Mouse (Mus musculus): Measurements from ENCODE around the gene Tbc1d23. TPM values are rescaled to one million over a fixed set of nuclear protein-coding genes. Genes with fewer than 3 reads are reported as not detected.

Gene Tbc1d23
- polyA plus RNA-seq, 1 experiment from 2014 or later, result 31.6 TPM

DNA sequence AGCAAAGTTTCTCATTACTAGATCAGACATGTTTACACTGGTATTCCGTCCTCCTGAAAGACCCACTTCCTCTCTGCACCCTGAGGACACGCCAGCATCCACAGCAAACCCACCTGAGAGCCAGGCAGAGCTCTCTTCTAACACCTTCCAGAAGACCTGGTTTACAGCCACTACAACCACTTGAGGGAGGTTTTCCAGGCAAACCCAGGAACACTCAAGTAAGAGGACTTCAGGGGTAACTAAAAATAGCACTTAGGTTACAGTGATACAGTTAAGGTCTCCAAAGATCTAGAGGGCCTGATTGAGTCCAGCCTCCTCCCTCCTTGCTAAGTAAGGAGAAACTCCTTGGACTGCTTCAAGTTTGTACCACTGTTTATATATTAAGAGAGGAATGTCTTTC is 23.0 kb downstream of the Tbc1d23 start:
- Histone ChIP-seq H3K4me2 (ENCODE audit: low read length) (no peak overlapping the region), H3K4me3 (ENCODE audit: control insufficient read depth in 1 of 2, insufficient read depth in 1 of 2, low read depth in 1 of 2, low read length in 2 of 2) (no peak overlapping the region), H3K4me1 (ENCODE audit: control insufficient read depth in 2 of 2, insufficient read depth in 2 of 2, low read length in 2 of 2) (peaks cover 2 to 3% of the 10 kb centered on the region in 2 experiments; a peak in 1 of 4 replicates), H3K9me3 (ENCODE audit: control insufficient read depth, low read length) (no peaks in the 10 kb centered on the region), H3K9ac (ENCODE audit: low read length) (no peak overlapping the region), H3K27me3 (ENCODE audit: control insufficient read depth, insufficient read depth, low read length) (no peaks in the 10 kb centered on the region), H3K36me3 (ENCODE audit: control insufficient read depth, insufficient read depth, low read length) (peaks cover 53% of the 10 kb centered on the region), H3K27ac (replicated peaks in 1 of 2; ENCODE audit: control insufficient read depth in 1 of 2, insufficient read depth in 1 of 2, low read depth in 2 of 2, low read length in 2 of 2) (no peak overlapping the region)
- WGBS, result 68% methylated on average over 2 of the region's 2 CpGs
- ATAC-seq (ENCODE audit: insufficient number of reproducible peaks, insufficient read depth, low FRiP score, low read depth), result no peak

DNA sequence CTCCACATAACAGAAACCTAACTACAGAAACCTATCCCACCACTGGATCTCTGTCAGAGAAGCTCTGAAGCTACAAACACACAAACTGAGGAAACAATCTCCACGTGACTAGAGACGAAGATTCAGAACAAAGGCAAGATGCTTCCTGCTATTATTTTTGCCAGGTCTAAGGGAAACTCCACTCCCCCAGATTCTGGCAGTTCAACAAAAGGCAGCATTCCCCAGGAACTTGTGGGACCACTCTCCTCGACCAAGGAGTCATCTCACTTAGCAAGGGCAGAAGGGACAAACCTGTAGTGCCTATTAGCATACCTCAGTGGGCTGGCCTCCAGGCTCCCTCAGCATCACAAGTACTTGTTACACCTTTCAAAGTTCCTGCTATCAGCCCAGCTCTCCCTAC is 34.0 kb downstream of the Tbc1d23 start:
- H3K4me1 ChIP-seq (ENCODE audit: control insufficient read depth in 2 of 2, insufficient read depth in 2 of 2, low read length in 2 of 2), result no peaks in the 10 kb centered on the region
- H3K27ac ChIP-seq (replicated peaks in 1 of 2; ENCODE audit: control insufficient read depth in 1 of 2, insufficient read depth in 1 of 2, low read depth in 2 of 2, low read length in 2 of 2), result no peak overlapping the region
- no peaks in the 10 kb centered on the region for H3K9me3 ChIP-seq (ENCODE audit: control insufficient read depth, low read length)
- no peaks in the 10 kb centered on the region for H3K27me3 ChIP-seq (ENCODE audit: control insufficient read depth, insufficient read depth, low read length)
- no peak for ATAC-seq (ENCODE audit: insufficient number of reproducible peaks, insufficient read depth, low FRiP score, low read depth)
- peaks cover 60% of the 10 kb centered on the region for H3K36me3 ChIP-seq (ENCODE audit: control insufficient read depth, insufficient read depth, low read length)
- WGBS, result 62% methylated on average over 3 of the region's 3 CpGs
- H3K4me2 ChIP-seq (ENCODE audit: low read length), result no peak overlapping the region
- H3K9ac ChIP-seq (ENCODE audit: low read length), result no peak overlapping the region
- no peak overlapping the region for H3K4me3 ChIP-seq (ENCODE audit: control insufficient read depth in 1 of 2, insufficient read depth in 1 of 2, low read depth in 1 of 2, low read length in 2 of 2)

DNA sequence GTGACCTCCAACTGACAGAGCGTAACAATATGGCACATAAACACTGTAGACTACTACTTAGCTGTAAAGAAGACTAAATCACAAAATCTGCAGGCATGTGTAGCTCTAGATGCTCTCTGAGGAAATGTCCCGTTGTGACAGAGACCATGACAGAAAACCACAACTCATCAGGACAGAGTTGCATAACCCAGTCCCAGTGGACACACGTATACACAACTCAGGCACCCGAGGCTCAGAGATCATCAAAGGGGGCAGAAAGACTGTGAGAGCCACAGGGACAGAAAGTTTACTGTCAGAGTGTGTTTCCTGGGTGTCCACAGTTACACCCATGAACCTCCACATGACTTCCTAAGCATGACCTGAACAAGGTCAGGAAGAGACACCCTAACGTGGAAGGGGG is 34.7 kb downstream of the Tbc1d23 start:
- H3K9ac ChIP-seq (ENCODE audit: low read length), result no peak overlapping the region
- H3K27me3 ChIP-seq (ENCODE audit: control insufficient read depth, insufficient read depth, low read length), result no peaks in the 10 kb centered on the region
- H3K36me3 ChIP-seq (ENCODE audit: control insufficient read depth, insufficient read depth, low read length), result peaks cover 67% of the 10 kb centered on the region
- ATAC-seq (ENCODE audit: insufficient number of reproducible peaks, insufficient read depth, low FRiP score, low read depth), result no peak
- no peak overlapping the region for H3K27ac ChIP-seq (replicated peaks in 1 of 2; ENCODE audit: control insufficient read depth in 1 of 2, insufficient read depth in 1 of 2, low read depth in 2 of 2, low read length in 2 of 2)
- H3K4me3 ChIP-seq (ENCODE audit: control insufficient read depth in 1 of 2, insufficient read depth in 1 of 2, low read depth in 1 of 2, low read length in 2 of 2), result no peak overlapping the region
- H3K4me2 ChIP-seq (ENCODE audit: low read length), result no peak overlapping the region
- H3K4me1 ChIP-seq (ENCODE audit: control insufficient read depth in 2 of 2, insufficient read depth in 2 of 2, low read length in 2 of 2), result no peaks in the 10 kb centered on the region
- WGBS, result 92% methylated on average over 5 of the region's 5 CpGs
- no peaks in the 10 kb centered on the region for H3K9me3 ChIP-seq (ENCODE audit: control insufficient read depth, low read length)

DNA sequence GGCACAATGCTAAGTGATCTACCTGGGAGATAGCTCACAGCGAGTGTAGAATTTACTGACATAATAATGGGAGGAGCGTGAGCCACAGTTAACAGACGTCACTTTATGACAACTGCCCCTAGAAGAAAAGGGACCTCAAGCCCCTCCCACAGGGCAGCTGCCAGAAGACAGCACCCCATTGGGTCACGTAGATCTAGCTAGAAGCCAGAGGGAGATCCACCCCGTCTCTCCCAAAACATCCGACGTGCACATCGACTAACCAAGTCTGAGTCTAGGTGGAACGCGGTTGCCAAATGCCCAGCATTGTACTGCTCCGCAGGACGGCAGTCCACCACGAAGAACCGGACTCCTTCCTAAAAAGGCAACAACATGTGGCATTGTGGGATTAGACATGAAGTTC is 40.1 kb downstream of the Tbc1d23 start:
- no peak overlapping the region for H3K27ac ChIP-seq (replicated peaks in 1 of 2; ENCODE audit: control insufficient read depth in 1 of 2, insufficient read depth in 1 of 2, low read depth in 2 of 2, low read length in 2 of 2)
- H3K9ac ChIP-seq (ENCODE audit: low read length), result no peak overlapping the region
- no peak overlapping the region for H3K4me3 ChIP-seq (ENCODE audit: control insufficient read depth in 1 of 2, insufficient read depth in 1 of 2, low read depth in 1 of 2, low read length in 2 of 2)
- H3K4me1 ChIP-seq (ENCODE audit: control insufficient read depth in 2 of 2, insufficient read depth in 2 of 2, low read length in 2 of 2), result no peaks in the 10 kb centered on the region
- 94% methylated on average over 14 of the region's 14 CpGs for WGBS
- no peaks in the 10 kb centered on the region for H3K9me3 ChIP-seq (ENCODE audit: control insufficient read depth, low read length)
- H3K36me3 ChIP-seq (ENCODE audit: control insufficient read depth, insufficient read depth, low read length), result peaks cover 62% of the 10 kb centered on the region
- ATAC-seq (ENCODE audit: insufficient number of reproducible peaks, insufficient read depth, low FRiP score, low read depth), result no peak
- no peaks in the 10 kb centered on the region for H3K27me3 ChIP-seq (ENCODE audit: control insufficient read depth, insufficient read depth, low read length)
- no peak overlapping the region for H3K4me2 ChIP-seq (ENCODE audit: low read length)

DNA sequence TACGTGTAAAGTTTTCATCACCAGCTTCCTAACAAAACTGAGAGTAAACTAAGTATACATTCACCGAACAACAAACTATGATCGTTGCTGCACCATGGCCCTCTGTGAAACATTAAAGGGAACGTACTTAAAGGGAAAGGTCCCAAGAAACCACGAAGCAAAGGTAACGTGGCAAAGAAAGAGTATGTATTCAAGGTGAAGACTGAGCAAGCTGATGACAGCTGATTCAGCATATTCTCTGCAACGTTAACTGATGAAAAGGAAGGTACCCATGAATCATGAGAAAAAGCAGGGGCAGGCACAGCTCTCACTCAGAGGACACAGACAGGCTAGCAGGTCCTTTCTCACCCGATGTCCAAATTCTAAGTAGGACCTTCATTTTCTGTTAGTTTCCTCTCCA is 40.9 kb downstream of the Tbc1d23 start:
- H3K9ac ChIP-seq (ENCODE audit: low read length), result no peak overlapping the region
- H3K4me1 ChIP-seq (ENCODE audit: control insufficient read depth in 2 of 2, insufficient read depth in 2 of 2, low read length in 2 of 2), result no peaks in the 10 kb centered on the region
- ATAC-seq (ENCODE audit: insufficient number of reproducible peaks, insufficient read depth, low FRiP score, low read depth), result no peak
- no peaks in the 10 kb centered on the region for H3K9me3 ChIP-seq (ENCODE audit: control insufficient read depth, low read length)
- H3K4me2 ChIP-seq (ENCODE audit: low read length), result no peak overlapping the region
- H3K4me3 ChIP-seq (ENCODE audit: control insufficient read depth in 1 of 2, insufficient read depth in 1 of 2, low read depth in 1 of 2, low read length in 2 of 2), result no peak overlapping the region
- H3K27me3 ChIP-seq (ENCODE audit: control insufficient read depth, insufficient read depth, low read length), result no peaks in the 10 kb centered on the region
- WGBS, result 77% methylated on average over 8 of the region's 8 CpGs
- no peak overlapping the region for H3K27ac ChIP-seq (replicated peaks in 1 of 2; ENCODE audit: control insufficient read depth in 1 of 2, insufficient read depth in 1 of 2, low read depth in 2 of 2, low read length in 2 of 2)
- H3K36me3 ChIP-seq (ENCODE audit: control insufficient read depth, insufficient read depth, low read length), result peaks cover 68% of the 10 kb centered on the region

DNA sequence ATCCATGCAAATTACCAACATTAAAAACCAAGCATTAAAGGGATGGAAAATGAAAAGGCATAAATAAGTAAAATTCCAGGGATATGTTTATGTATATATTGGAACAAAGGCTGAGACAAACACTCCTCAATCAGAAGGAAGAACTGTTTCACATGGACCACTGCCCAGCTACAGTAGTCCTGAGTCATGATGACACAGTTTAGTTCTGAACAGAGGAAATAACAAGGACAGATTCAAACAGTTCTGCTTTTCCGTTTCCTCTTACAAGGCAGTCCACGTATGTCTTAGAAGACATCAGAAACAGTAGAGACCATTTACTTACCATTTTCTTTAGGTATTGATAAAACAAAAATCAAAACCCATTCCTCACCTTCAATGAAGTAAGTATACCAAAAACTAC is 41.8 kb downstream of the Tbc1d23 start:
- 67% methylated on average over 2 of the region's 2 CpGs for WGBS
- H3K36me3 ChIP-seq (ENCODE audit: control insufficient read depth, insufficient read depth, low read length), result peaks cover 63% of the 10 kb centered on the region

DNA sequence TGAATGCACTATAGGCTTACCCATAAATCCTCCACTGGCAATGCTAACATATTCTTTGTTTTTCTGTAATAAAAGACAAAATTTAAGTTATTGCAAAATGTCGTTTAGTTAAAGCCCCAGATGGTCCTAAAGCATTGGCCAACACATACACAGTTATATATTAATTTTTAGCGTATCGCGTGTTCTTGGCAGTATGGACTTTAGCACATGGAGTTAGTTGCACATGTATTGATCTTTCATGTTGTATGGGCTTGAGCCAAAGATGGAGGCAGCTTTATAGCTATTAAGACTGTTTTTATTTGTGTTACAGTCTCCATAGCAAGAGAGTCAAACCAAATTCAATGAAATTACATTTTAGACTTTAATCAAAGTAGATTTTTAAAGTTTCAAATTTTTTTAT is 44.7 kb downstream of the Tbc1d23 start:
- no peak for ATAC-seq (ENCODE audit: insufficient number of reproducible peaks, insufficient read depth, low FRiP score, low read depth)
- 93% methylated on average over 4 of the region's 4 CpGs for WGBS
- peaks cover 70% of the 10 kb centered on the region for H3K36me3 ChIP-seq (ENCODE audit: control insufficient read depth, insufficient read depth, low read length)
- H3K4me1 ChIP-seq (ENCODE audit: control insufficient read depth in 2 of 2, insufficient read depth in 2 of 2, low read length in 2 of 2), result no peaks in the 10 kb centered on the region
- no peaks in the 10 kb centered on the region for H3K9me3 ChIP-seq (ENCODE audit: control insufficient read depth, low read length)
- no peak overlapping the region for H3K27ac ChIP-seq (replicated peaks in 1 of 2; ENCODE audit: control insufficient read depth in 1 of 2, insufficient read depth in 1 of 2, low read depth in 2 of 2, low read length in 2 of 2)
- no peak overlapping the region for H3K4me3 ChIP-seq (ENCODE audit: control insufficient read depth in 1 of 2, insufficient read depth in 1 of 2, low read depth in 1 of 2, low read length in 2 of 2)
- H3K4me2 ChIP-seq (ENCODE audit: low read length), result no peak overlapping the region
- no peaks in the 10 kb centered on the region for H3K27me3 ChIP-seq (ENCODE audit: control insufficient read depth, insufficient read depth, low read length)
- H3K9ac ChIP-seq (ENCODE audit: low read length), result no peak overlapping the region

More for the DNA sequence above, 41.8 kb downstream of the Tbc1d23 start:
- ATAC-seq (ENCODE audit: insufficient number of reproducible peaks, insufficient read depth, low FRiP score, low read depth), result no peak
- Histone ChIP-seq H3K4me3 (ENCODE audit: control insufficient read depth in 1 of 2, insufficient read depth in 1 of 2, low read depth in 1 of 2, low read length in 2 of 2) (no peak overlapping the region), H3K27ac (replicated peaks in 1 of 2; ENCODE audit: control insufficient read depth in 1 of 2, insufficient read depth in 1 of 2, low read depth in 2 of 2, low read length in 2 of 2) (no peak overlapping the region), H3K4me2 (ENCODE audit: low read length) (no peak overlapping the region), H3K4me1 (ENCODE audit: control insufficient read depth in 2 of 2, insufficient read depth in 2 of 2, low read length in 2 of 2) (no peaks in the 10 kb centered on the region), H3K9ac (ENCODE audit: low read length) (no peak overlapping the region), H3K9me3 (ENCODE audit: control insufficient read depth, low read length) (no peaks in the 10 kb centered on the region), H3K27me3 (ENCODE audit: control insufficient read depth, insufficient read depth, low read length) (no peaks in the 10 kb centered on the region)

DNA sequence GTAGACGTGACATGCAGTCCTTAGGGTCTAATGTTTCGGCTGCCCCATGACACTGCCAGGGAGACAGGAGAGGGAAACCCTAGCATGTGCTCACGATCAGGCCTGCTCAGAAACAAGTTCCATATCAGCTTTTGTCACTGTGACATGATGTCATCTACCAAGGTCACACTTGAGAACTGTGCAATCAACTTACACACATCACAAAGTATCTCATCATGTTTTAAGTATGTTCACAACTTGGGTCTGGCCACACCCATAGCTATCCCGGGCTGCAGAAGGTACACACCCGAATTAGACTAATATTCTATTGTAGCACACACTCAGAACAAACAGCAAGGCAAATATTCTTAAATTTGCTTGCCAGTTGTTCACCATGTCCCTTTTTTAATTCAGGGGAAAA is 49.3 kb downstream of the Tbc1d23 start:
- no peaks in the 10 kb centered on the region for H3K9me3 ChIP-seq (ENCODE audit: control insufficient read depth, low read length)
- peaks cover 66% of the 10 kb centered on the region for H3K36me3 ChIP-seq (ENCODE audit: control insufficient read depth, insufficient read depth, low read length)
- peaks cover 0 to 2% of the 10 kb centered on the region in 2 experiments; a peak in 1 of 4 replicates for H3K4me1 ChIP-seq (ENCODE audit: control insufficient read depth in 2 of 2, insufficient read depth in 2 of 2, low read length in 2 of 2)
- H3K27me3 ChIP-seq (ENCODE audit: control insufficient read depth, insufficient read depth, low read length), result no peaks in the 10 kb centered on the region
- no peak overlapping the region for H3K4me2 ChIP-seq (ENCODE audit: low read length)
- H3K9ac ChIP-seq (ENCODE audit: low read length), result no peak overlapping the region
- ATAC-seq (ENCODE audit: insufficient number of reproducible peaks, insufficient read depth, low FRiP score, low read depth), result no peak
- no peak overlapping the region for H3K4me3 ChIP-seq (ENCODE audit: control insufficient read depth in 1 of 2, insufficient read depth in 1 of 2, low read depth in 1 of 2, low read length in 2 of 2)
- 71% methylated on average over 5 of the region's 5 CpGs for WGBS
- H3K27ac ChIP-seq (replicated peaks in 1 of 2; ENCODE audit: control insufficient read depth in 1 of 2, insufficient read depth in 1 of 2, low read depth in 2 of 2, low read length in 2 of 2), result no peak overlapping the region
